Mouse (Mus musculus) embryo, embryonic 10.5 days (tissue): ENCODE measurements at regions not wholly inside any gene's neighbourhood (a gene's known extent, or its start where the extent isn't known, plus 50 kb on each side); places are given as distances from the start of the nearest gene placed in this dataset.

Experiments used
- DNase-seq: peaks from one replicate; pipeline ENCODE4 v3.0.0-alpha.2; 2015; ENCODE audit warnings: low spot score

- peak; percentile 70 for DNase-seq
Measured at GRCm38 (mm10) chr13:84345791-84346511, 123.9 kb downstream of the Tmem161b start.

- no peak for DNase-seq
Measured at GRCm38 (mm10) chr13:84346569-84346968, 124.5 kb downstream of the Tmem161b start.

DNA sequence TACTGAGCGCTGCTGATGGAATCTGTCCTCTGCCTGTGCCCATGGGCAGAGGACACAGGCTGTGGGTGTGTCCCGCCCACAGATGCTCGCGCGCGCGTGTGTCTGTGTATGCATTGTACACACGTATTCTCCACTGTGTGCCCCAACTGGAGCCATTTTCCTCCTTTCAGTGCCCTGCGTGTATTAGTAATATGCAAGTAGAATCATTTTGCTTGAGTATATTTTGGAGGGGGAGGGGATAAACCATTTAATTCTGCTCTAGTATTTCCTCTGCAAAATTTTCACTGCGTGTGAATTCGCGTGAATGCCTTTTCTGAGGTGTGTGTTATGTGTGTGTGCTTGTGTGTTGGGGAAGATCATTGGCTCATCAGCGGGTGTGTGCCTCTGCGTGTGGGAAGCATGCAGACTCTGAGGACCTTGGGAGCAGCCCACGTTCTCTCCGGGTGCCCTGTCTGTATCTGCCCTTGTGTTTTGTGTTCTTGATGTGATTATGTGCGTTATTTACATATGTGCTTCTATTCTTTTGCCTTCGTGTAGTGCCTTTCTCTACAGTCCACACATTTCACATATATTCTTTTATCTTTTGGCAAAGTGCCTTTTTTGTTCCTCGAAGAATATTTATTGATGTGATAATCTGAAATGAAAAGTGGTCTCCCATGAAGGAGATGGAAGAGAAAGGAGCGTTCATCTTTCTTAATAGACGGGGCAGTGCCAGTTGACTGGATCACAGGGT lies 125.3 kb downstream of the Tmem161b start:
- peak; percentile 39 for DNase-seq

DNA sequence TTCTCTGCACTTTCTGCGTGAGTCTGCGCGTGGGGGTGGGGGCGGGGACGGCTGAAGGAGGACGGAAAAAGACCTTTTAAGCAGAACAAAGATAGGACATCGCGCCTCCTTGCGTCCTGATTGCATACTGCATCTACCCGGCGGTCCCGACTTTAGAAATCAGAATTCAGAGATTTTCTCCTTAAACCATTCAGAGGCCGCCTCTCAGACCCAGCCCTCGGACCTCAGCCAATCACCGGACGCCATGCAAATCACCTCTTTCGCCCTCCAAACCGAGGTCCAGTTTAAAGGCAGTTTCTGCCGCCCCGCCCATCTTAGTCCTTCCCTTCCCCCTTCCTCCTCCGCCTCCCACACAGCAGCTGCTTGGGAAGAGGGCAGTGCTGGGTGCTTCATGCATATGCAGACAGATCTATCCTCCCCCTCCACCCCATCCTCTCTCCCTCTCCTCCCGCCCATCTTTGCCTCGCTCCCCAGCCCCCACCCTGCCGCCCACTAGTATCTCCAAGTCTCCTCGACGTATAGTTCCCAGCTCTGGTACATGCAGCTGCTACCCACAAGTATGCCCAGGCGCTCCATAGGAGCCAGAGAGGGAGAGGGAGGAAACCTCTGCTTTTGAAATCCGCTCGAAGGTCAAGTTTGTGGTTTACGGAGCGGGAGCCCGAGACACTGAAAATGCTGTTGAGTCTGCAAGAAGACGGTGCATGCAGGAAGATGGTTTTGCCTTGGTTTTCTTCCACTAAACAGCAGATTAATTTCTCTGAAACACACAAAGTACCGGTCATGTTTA lies 126.0 kb downstream of the Tmem161b start:
- DNase-seq: peak; percentile 99

DNA sequence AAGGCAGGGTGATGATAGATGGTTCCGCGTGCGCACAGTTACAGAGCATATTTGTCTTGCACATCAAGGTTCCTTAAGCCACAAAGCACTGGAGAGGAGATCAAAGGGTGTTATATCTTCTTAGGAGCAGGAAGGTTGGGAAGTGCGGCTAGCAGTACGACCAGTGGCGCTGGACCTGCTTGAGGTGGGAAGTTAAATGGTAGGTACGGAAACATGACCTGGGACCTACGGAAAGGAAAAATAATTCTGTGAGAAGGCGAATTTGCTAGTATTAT lies 126.5 kb downstream of the Tmem161b start:
- no peak for DNase-seq

GRCm38 (mm10) chr13:84349001-84349720 lies 127.1 kb downstream of the Tmem161b start:
- peak; percentile 73 for DNase-seq

- no peak for DNase-seq
Measured at GRCm38 (mm10) chr13:84349721-84350040, 127.6 kb downstream of the Tmem161b start.

DNA sequence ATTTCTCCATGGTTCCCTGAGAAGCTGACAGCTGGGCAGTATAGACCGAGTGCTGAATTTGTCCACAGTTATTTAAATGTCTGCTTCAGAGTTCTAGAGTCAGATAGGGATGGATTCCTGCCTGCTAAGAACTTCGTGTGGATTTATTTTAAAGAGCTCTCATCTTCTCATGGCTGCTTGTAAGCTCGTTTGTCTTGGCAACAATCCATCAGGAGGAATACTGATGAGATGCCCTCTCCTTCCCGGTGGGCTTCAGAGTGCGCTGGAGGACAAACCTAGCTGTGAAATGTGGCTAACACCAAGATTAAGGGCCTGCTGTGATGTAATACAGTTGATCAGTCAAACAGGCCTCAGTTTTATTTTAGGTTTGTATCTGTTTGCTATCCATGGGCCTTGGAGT lies 128.7 kb downstream of the Tmem161b start:
- DNase-seq: no peak

DNA sequence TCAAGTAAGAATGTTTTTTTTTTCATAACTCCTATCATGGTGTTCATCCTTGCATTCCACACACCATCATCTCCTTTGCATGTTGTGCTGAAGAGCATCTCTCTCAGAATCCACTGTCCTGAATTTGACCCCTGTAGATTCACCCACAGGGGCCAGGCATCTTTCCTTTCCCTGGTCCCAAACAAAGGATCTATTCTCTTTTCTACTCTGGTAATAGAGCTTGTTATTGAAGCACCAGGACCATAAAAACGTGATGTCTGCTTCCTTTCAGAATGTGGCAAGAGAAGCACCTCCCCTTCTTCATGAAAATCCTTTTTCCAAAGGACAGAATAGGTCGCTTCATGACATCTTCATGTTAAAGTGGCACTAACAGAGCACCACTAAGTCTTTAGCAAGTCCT lies 134.4 kb downstream of the Tmem161b start:
- peak; percentile 32 for DNase-seq

GRCm38 (mm10) chr13:84360536-84360935 lies 138.4 kb downstream of the Tmem161b start:
- no peak for DNase-seq

DNA sequence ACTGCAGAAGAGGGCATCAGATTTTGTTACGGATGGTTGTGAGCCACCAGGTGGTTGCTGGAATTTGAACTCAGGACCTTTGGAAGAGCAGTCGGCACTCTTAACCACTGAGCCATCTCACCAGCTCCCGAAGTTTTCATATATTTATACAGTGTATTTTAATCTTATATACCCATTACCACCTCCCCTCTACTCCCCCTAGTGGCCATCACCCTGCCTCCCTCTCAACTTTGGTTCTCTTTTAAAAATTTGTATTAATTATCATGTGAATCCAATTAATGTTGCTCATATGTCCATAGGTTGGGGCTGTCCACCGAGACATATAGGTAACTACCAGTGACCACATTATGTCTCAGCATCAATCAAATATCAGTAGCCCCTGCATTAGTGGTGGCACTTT lies 142.0 kb downstream of the Tmem161b start:
- no peak for DNase-seq

DNA sequence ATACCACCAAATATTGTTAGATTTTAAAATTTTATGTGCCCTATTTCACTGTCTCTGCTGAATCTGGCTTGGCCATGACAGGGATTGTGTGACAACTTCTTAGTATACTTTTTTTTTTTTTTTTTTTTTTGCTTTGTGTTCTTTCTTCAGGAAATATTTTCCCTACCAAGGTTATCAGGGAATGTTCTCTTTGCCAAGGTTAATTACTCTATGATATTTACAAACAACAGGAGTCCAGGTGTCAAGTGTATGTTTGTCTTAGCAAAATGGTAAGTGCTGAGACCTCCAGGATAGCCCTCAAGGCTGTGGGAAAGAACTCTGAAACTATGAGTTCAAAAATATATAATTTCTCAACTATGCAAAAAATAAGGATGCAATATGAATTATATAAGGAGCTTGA lies 143.4 kb downstream of the Tmem161b start:
- DNase-seq: no peak

- DNase-seq: no peak
Measured at GRCm38 (mm10) chr13:84366017-84366416, 143.9 kb downstream of the Tmem161b start.

DNA sequence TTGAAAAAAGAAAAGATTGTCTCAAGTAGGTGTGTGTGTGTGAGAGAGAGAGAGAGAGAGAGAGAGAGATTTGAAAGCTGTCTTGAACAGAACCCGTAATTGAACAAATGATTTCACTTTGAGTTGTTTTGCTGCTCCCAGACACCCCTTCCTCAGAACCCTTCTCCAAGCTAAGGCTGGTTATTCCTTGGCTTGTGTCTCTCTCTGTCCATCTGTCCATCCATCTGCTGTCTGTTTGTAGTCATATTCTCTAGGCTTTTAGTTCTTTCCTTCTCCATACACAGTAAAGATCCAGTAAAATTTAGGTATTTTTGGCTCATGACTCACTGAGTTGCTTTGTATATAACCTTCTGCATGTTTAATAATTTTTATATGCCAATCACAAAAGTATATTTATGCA lies 144.7 kb downstream of the Tmem161b start:
- no peak for DNase-seq

- no peak for DNase-seq
Measured at GRCm38 (mm10) chr13:84368225-84368624, 146.1 kb downstream of the Tmem161b start.

DNA sequence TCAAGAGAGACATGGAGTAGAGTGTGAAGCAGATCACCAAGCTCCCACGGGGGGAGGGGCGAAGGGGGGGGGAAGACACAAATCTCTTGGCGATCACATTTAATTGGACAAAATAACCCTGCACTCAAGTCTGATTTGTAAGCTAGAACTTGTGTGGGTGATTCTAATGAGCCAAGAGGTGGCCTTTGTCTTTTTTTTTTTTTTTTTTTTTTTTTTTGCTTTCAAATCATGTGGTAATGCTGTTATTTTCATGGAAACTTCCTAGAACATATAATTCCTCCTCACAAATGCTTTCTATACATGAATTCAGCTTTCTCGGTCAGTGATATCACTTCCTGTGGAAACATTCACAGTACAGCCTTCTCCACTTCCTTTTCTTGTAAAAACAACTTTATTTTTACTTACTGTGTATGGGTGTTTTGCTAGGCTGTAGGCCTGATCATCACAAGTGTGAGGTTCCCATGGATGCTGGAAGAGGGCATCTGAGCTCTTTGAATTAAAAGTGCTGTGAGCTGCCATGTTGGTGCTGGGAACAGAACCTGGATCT lies 152.7 kb downstream of the Tmem161b start:
- DNase-seq: no peak

DNA sequence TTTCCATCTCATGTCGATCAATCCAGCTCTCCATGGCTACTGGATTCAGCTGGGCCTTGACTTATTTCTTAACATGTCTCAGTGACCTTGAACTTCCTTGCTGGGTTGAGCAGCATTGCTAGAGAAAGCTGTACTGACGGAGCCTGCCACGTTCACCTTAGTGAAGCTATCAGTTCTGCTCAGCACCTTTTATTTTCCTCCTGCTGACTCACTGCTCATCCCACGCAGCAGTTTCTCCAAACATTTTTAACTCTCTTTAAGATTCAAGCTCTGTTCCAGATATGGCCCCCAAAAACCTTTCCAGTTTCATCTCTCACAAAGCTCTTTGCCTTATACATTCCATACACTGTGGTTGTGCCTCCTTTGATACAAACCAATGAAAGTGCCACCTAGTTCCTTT lies 153.8 kb downstream of the Tmem161b start:
- DNase-seq: no peak

GRCm38 (mm10) chr13:84378553-84379332 lies 156.6 kb downstream of the Tmem161b start:
- no peak for DNase-seq

DNA sequence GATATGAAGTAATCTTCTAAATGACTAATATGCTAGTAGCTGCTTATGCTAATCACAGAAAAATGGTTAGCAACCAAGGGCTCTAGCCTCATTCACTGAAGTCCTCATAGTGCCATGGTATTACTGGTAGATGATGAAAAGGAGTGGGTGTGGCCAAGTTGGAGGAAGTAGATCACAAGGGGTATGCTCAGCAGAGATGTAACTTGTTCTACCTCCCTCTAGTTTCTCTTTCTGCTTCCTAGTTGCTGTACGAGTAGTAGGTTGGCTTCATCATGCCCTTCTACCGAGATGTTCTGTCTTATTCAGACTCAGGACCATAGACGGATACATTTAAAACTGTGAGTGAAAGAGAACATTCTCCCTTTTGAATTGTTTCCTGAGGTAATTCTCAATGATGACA lies 169.5 kb downstream of the Tmem161b start:
- no peak for DNase-seq

GRCm38 (mm10) chr13:84398476-84399344 lies 176.6 kb downstream of the Tmem161b start:
- peak; percentile 56 for DNase-seq
